Mouse (Mus musculus): ENCODE measurements at regions not wholly inside any gene's neighbourhood (a gene's known extent, or its start where the extent isn't known, plus 50 kb on each side); places are given as distances from the start of the nearest gene placed in this dataset.
A peak's percentile ranks its signal among the peaks of the same experiment; 100 is the strongest.

DNA sequence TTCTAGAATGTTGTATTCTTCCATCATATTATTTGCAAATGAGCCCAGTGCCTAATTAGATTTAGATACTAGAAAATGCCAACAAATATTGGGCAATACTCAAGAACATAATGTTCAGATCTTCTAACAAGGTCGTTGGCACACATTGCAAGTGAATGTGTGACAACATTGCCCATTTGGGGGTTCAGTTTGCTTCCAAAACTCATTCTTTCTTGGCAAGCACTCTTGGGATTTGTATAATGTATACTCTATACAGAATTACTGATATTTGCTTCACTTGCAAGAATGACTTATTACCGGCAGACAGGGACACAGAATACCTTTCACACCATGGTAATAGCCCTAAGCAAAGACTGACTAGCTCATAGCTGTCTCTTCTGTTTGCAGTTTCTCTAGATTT is 194.8 kb upstream of the Tmem45b start:
- H3K4me1 ChIP-seq (ENCODE audit: control insufficient read depth, insufficient read depth, low read length) = no peaks in the 10 kb centered on the region
- H3K36me3 ChIP-seq (ENCODE audit: control insufficient read depth, insufficient read depth, low read length) = no peaks in the 10 kb centered on the region
- no peak overlapping the region for H3K4me2 ChIP-seq (ENCODE audit: low read length)
- ATAC-seq (no peak), DNase-seq (ENCODE audit: low spot score) (peak; percentile 63)
- H3K27ac ChIP-seq (ENCODE audit: low read depth, low read length) = no peak overlapping the region
- H3K4me3 ChIP-seq (ENCODE audit: low read depth, low read length) = no peak overlapping the region
- no peak overlapping the region for H3K9ac ChIP-seq (ENCODE audit: low read length)
- 63% methylated on average over 2 of the region's 2 CpGs for WGBS
- H3K9me3 ChIP-seq (replicated peaks; ENCODE audit: control insufficient read depth, low read length) = no peaks in the 10 kb centered on the region
- H3K27me3 ChIP-seq (replicated peaks; ENCODE audit: control insufficient read depth, insufficient read depth, low read length) = no peaks in the 10 kb centered on the region

DNA sequence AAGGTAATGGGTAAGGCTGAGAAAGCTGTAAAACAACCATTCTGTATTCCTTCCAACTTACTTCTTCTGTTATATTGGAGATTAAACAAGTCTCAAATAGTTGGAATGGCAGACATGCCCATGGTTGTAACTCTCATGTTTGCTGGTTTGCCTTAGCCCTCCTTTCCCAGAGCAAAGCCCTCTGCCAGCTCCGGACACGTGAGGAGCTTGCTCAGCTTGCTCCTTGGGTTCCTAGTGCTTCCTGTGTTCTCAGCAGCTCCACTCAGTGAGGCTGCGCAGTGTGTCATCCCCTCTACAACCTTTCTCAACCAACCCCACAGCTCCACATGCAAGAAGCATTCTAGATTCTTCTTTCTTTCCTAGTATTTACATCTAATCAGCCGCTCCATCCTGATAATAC is 193.3 kb upstream of the Tmem45b start:
- no peaks in the 10 kb centered on the region for H3K27me3 ChIP-seq (replicated peaks; ENCODE audit: control insufficient read depth, insufficient read depth, low read length)
- 91% methylated on average over 4 of the region's 4 CpGs for WGBS
- H3K4me1 ChIP-seq (ENCODE audit: control insufficient read depth, insufficient read depth, low read length) = no peaks in the 10 kb centered on the region
- no peak overlapping the region for H3K4me2 ChIP-seq (ENCODE audit: low read length)
- no peak for DNase-seq (ENCODE audit: low spot score)
- no peak overlapping the region for H3K27ac ChIP-seq (ENCODE audit: low read depth, low read length)
- no peaks in the 10 kb centered on the region for H3K9me3 ChIP-seq (replicated peaks; ENCODE audit: control insufficient read depth, low read length)
- ATAC-seq = no peak
- no peaks in the 10 kb centered on the region for H3K36me3 ChIP-seq (ENCODE audit: control insufficient read depth, insufficient read depth, low read length)
- H3K4me3 ChIP-seq (ENCODE audit: low read depth, low read length) = no peak overlapping the region
- no peak overlapping the region for H3K9ac ChIP-seq (ENCODE audit: low read length)

DNA sequence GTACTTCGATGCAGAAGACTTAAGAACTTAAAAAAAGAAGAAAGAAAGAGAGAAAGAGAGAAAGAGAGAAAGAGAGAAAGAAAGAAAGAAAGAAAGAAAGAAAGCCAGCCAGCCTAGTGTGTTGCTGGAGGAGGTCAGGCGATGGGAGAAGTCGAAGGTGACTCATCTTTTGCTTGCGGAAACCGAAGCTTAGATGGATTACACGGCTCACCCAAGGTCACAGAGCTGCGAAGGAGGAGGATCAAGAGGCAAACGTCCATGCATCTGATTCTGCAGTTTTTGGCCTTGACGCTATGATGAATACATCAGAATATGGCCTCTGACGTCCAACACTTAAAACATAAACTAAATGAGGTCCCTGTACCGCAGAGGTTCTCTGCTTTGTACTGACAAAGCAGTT is 192.4 kb upstream of the Tmem45b start:
- H3K27me3 ChIP-seq (replicated peaks; ENCODE audit: control insufficient read depth, insufficient read depth, low read length) = no peaks in the 10 kb centered on the region
- no peaks in the 10 kb centered on the region for H3K36me3 ChIP-seq (ENCODE audit: control insufficient read depth, insufficient read depth, low read length)
- H3K4me3 ChIP-seq (ENCODE audit: low read depth, low read length) = no peak overlapping the region
- H3K9ac ChIP-seq (ENCODE audit: low read length) = no peak overlapping the region
- no peak overlapping the region for H3K27ac ChIP-seq (ENCODE audit: low read depth, low read length)
- 89% methylated on average over 11 of the region's 11 CpGs for WGBS
- ATAC-seq (no peak), DNase-seq (ENCODE audit: low spot score) (no peak)
- no peaks in the 10 kb centered on the region for H3K4me1 ChIP-seq (ENCODE audit: control insufficient read depth, insufficient read depth, low read length)
- H3K9me3 ChIP-seq (replicated peaks; ENCODE audit: control insufficient read depth, low read length) = no peaks in the 10 kb centered on the region
- no peak overlapping the region for H3K4me2 ChIP-seq (ENCODE audit: low read length)

DNA sequence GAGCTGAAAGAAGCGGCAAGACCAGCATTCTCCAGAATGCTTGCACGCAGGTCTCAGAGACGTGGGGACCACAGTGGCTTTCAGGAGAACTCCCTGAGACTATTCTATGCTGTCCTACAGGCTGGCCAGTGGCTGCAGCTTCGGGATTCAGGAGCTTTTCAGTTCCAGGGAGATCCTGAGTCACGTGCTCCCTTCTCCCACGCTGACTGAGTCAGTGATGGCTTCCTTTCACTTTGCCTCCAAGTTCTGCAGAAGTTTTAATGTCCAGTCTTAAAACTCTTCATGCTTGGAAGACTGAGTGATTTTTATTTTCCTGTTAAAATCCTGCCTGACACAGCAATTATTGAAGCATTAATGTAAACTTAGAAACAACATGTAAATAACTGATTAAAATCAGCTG is 190.5 kb upstream of the Tmem45b start:
- ATAC-seq = no peak
- Histone ChIP-seq H3K9ac (ENCODE audit: low read length) (no peak overlapping the region), H3K27ac (ENCODE audit: low read depth, low read length) (no peak overlapping the region), H3K4me2 (ENCODE audit: low read length) (no peak overlapping the region), H3K4me3 (ENCODE audit: low read depth, low read length) (no peak overlapping the region), H3K27me3 (replicated peaks; ENCODE audit: control insufficient read depth, insufficient read depth, low read length) (no peaks in the 10 kb centered on the region), H3K4me1 (ENCODE audit: control insufficient read depth, insufficient read depth, low read length) (no peaks in the 10 kb centered on the region), H3K36me3 (ENCODE audit: control insufficient read depth, insufficient read depth, low read length) (no peaks in the 10 kb centered on the region), H3K9me3 (replicated peaks; ENCODE audit: control insufficient read depth, low read length) (no peaks in the 10 kb centered on the region)
- no peak for DNase-seq (ENCODE audit: low spot score)
- WGBS = 81% methylated on average over 6 of the region's 6 CpGs

DNA sequence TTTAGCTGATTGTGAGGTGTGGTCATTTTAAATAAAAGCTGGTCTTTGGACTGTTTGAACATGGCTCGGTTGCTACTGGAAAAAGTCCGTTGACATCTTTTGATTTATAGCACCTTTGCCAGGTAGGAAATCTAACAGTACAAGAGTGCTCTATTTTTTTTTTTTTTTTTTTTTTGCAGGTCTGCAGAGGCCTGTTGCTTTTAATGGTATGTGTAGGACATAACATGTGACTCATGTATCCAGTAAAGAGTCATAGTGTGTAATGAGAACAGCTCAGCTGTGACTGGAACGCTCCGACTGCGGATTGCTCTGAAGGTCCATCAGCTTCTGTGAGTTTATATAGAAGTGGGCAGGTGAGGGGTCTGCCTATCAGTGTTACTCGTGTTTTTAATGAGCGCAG is 190.0 kb upstream of the Tmem45b start:
- H3K9me3 ChIP-seq (replicated peaks; ENCODE audit: control insufficient read depth, low read length) = no peaks in the 10 kb centered on the region
- no peak overlapping the region for H3K9ac ChIP-seq (ENCODE audit: low read length)
- DNase-seq (ENCODE audit: low spot score) (no peak), ATAC-seq (no peak)
- 89% methylated on average over 7 of the region's 7 CpGs for WGBS
- H3K4me2 ChIP-seq (ENCODE audit: low read length) = no peak overlapping the region
- no peaks in the 10 kb centered on the region for H3K4me1 ChIP-seq (ENCODE audit: control insufficient read depth, insufficient read depth, low read length)
- no peak overlapping the region for H3K27ac ChIP-seq (ENCODE audit: low read depth, low read length)
- no peaks in the 10 kb centered on the region for H3K27me3 ChIP-seq (replicated peaks; ENCODE audit: control insufficient read depth, insufficient read depth, low read length)
- no peaks in the 10 kb centered on the region for H3K36me3 ChIP-seq (ENCODE audit: control insufficient read depth, insufficient read depth, low read length)
- H3K4me3 ChIP-seq (ENCODE audit: low read depth, low read length) = no peak overlapping the region

DNA sequence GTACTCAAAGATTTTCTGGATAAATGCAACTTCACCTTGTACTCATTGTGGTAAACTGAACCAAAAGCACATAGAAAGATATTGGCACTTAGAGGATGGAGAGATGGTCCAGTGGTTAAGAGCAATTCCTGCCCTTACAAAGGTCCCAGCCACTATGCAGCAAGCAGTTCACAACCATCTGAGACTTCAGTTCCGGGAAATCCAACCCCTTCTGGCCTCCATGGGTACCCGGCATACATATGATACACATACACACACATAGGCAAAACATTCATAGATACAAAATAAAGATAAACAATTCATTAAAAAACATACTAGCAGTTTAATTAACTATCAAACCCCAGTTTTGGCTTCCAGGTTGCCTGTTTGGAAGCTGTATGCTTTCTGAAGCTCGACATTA is 189.5 kb upstream of the Tmem45b start:
- H3K4me1 ChIP-seq (ENCODE audit: control insufficient read depth, insufficient read depth, low read length) = no peaks in the 10 kb centered on the region
- no peak overlapping the region for H3K4me3 ChIP-seq (ENCODE audit: low read depth, low read length)
- DNase-seq (ENCODE audit: low spot score) (no peak), ATAC-seq (no peak)
- H3K9ac ChIP-seq (ENCODE audit: low read length) = no peak overlapping the region
- no peak overlapping the region for H3K27ac ChIP-seq (ENCODE audit: low read depth, low read length)
- H3K4me2 ChIP-seq (ENCODE audit: low read length) = no peak overlapping the region
- 92% methylated on average over 3 of the region's 3 CpGs for WGBS
- H3K36me3 ChIP-seq (ENCODE audit: control insufficient read depth, insufficient read depth, low read length) = no peaks in the 10 kb centered on the region
- no peaks in the 10 kb centered on the region for H3K27me3 ChIP-seq (replicated peaks; ENCODE audit: control insufficient read depth, insufficient read depth, low read length)
- no peaks in the 10 kb centered on the region for H3K9me3 ChIP-seq (replicated peaks; ENCODE audit: control insufficient read depth, low read length)

DNA sequence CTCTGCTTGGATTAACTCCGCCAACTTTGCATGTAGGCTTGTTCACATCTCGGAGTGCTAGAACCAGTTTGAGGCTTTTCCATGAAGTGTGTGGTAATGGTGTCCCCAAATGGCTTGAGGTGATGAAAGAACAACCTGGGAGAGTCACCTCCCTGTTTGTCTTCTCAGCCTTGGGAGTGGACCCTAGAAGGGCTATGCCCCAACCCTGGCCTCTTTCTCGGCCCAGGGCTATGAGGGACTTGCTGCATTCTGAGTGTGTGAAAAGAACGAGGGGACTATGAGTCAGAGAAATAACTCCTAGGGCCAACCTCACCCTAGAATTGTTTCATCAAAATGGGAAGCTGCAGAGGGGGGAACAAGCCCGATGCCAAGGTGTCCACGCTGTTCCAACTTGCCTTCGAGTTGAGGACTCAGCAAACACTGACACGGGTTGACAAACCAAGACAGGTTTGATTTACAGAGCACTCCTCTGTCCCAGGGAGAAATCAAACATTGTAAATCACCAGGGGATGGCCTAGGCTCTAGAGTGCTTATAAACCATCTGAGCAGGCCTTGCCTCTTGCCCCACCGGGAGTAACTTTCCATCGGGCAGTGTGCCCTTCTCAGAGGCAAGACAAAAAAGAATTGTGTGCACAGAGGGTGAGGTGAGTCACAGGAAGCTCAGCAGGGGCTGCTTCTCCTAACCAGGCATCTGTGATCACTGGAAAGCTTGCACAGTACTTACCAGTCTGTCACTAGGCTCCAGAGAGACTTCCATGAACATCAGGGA is 186.3 kb upstream of the Tmem45b start:
- Histone ChIP-seq H3K9ac (ENCODE audit: low read length) (no peak overlapping the region), H3K4me2 (ENCODE audit: low read length) (no peak overlapping the region), H3K4me1 (ENCODE audit: control insufficient read depth, insufficient read depth, low read length) (no peaks in the 10 kb centered on the region), H3K27me3 (replicated peaks; ENCODE audit: control insufficient read depth, insufficient read depth, low read length) (no peaks in the 10 kb centered on the region), H3K4me3 (ENCODE audit: low read depth, low read length) (no peak overlapping the region), H3K36me3 (ENCODE audit: control insufficient read depth, insufficient read depth, low read length) (no peaks in the 10 kb centered on the region), H3K27ac (ENCODE audit: low read depth, low read length) (no peak overlapping the region), H3K9me3 (replicated peaks; ENCODE audit: control insufficient read depth, low read length) (no peaks in the 10 kb centered on the region)
- 93% methylated on average over 10 of the region's 10 CpGs for WGBS
- no peak for ATAC-seq
- no peak for DNase-seq (ENCODE audit: low spot score)

DNA sequence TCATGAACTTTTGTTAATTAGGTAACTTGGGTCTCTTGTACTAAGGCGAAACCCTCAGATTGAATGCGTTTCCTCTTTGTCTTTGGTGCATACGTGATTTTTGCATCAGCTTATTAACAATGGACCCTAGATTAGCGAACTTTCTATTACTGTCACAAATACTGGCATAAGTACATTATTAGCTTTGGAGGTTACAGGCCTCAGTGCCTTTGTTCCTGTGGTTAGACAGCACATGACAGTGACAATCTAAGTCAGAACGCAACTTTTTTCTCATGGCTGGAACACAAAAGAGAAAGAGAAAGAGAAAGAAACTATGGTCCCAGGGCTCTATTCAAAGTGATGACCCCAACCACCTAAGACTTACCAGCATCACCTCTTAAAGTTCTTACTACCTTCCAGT is 184.8 kb upstream of the Tmem45b start:
- Histone ChIP-seq H3K27ac (ENCODE audit: low read depth, low read length) (no peak overlapping the region), H3K4me1 (ENCODE audit: control insufficient read depth, insufficient read depth, low read length) (no peaks in the 10 kb centered on the region), H3K9ac (ENCODE audit: low read length) (no peak overlapping the region), H3K36me3 (ENCODE audit: control insufficient read depth, insufficient read depth, low read length) (no peaks in the 10 kb centered on the region), H3K9me3 (replicated peaks; ENCODE audit: control insufficient read depth, low read length) (no peaks in the 10 kb centered on the region), H3K4me2 (ENCODE audit: low read length) (no peak overlapping the region), H3K4me3 (ENCODE audit: low read depth, low read length) (no peak overlapping the region), H3K27me3 (replicated peaks; ENCODE audit: control insufficient read depth, insufficient read depth, low read length) (no peaks in the 10 kb centered on the region)
- no peak for DNase-seq (ENCODE audit: low spot score)
- 85% methylated on average over 5 of the region's 5 CpGs for WGBS
- no peak for ATAC-seq

DNA sequence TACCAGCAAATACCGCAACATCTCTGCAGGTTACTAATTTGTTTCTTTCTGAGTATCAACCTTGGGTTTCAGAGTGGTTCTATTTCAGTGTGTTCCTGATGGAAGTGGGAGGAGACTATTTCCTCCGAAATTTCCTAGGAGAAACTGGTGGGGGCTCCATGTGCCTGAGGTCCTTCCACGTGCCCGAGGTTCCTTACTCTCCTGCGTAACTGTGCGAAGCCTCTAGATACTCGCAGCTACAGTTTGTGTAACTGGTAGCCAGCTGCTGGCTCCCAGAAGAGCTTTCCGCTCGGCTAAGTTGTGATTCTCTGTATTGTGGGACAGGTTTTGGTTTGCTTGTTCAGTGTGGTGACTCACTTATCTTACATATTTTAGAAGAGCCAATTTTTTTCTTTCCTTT is 184.3 kb upstream of the Tmem45b start:
- Histone ChIP-seq H3K4me2 (ENCODE audit: low read length) (no peak overlapping the region), H3K4me1 (ENCODE audit: control insufficient read depth, insufficient read depth, low read length) (no peaks in the 10 kb centered on the region), H3K27ac (ENCODE audit: low read depth, low read length) (no peak overlapping the region), H3K9me3 (replicated peaks; ENCODE audit: control insufficient read depth, low read length) (no peaks in the 10 kb centered on the region), H3K27me3 (replicated peaks; ENCODE audit: control insufficient read depth, insufficient read depth, low read length) (no peaks in the 10 kb centered on the region), H3K4me3 (ENCODE audit: low read depth, low read length) (no peak overlapping the region), H3K9ac (ENCODE audit: low read length) (no peak overlapping the region), H3K36me3 (ENCODE audit: control insufficient read depth, insufficient read depth, low read length) (no peaks in the 10 kb centered on the region)
- DNase-seq (ENCODE audit: low spot score) = no peak
- ATAC-seq = no peak
- 85% methylated on average over 9 of the region's 9 CpGs for WGBS
